ENCODE assay signal across 10 mouse cellular contexts in the genomic region with DNA sequence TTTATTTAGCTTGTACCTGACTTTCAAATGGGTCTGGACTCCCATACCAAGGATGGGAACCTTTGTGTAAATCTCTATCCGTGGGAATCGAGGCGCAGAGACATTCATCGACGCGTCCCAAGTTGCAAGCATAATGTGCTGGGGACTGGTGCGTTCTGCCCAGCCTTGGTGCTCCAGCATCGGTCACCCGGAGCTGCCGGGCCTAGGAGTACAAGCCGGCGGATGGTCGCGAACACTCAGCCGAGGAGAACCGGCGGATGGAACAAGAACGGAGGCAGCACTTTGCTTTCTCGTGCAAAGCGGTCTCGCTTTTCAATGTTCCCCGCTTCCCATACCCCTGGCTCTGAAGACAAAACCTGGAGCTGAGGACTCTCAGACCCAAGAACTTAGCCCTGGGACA. TPM values are rescaled to one million over a fixed set of nuclear protein-coding genes. Genes with fewer than 3 reads are reported as not detected.
A peak's percentile ranks its signal among the peaks of the same experiment; 100 is the strongest.
DNase-seq lines count a peak whose midpoint lies in the region; ATAC-seq and TF ChIP-seq lines count a peak whose summit lies in the region.
"Had no signal": no experiment of that assay in that cellular context is flagged by ENCODE, and none has a peak within 500 bp of the region (broad histone marks: within the 10 kb centered on the region; RNA-seq: fewer than 3 reads in every experiment).

No protein-coding gene starts in this region.

- no peaks in the 10 kb centered on the region for H3K36me3 ChIP-seq in heart, embryonic 11.5 days (ENCODE audit: control insufficient read depth, insufficient read depth, low read length)
- H3K36me3 ChIP-seq in ES-Bruce4 (ENCODE audit: control insufficient read depth, insufficient read depth, low read length, poor library complexity, severe bottlenecking) = no peaks in the 10 kb centered on the region
- no peaks in the 10 kb centered on the region for H3K36me3 ChIP-seq in hindbrain, embryonic 11.5 days (ENCODE audit: control insufficient read depth, insufficient read depth, low read length)
- H3K36me3 ChIP-seq in midbrain, embryonic 11.5 days (ENCODE audit: control insufficient read depth, insufficient read depth, low read length) = no peaks in the 10 kb centered on the region

- ATAC-seq in heart, embryonic 11.5 days (replicated peaks; ENCODE audit: insufficient number of reproducible peaks, low FRiP score, low TSS enrichment) = no peak
- ATAC-seq in hindbrain, embryonic 11.5 days (ENCODE audit: low FRiP score) = peak; percentile 10; the same call in 1 of the 2 replicates
- no peak; the same call in 1 of the 2 replicates for ATAC-seq in midbrain, embryonic 11.5 days (ENCODE audit: low FRiP score)

- H3K27me3 ChIP-seq in heart, embryonic 11.5 days (ENCODE audit: control insufficient read depth, insufficient read depth, low read length) = peaks cover 100% of the 10 kb centered on the region
- H3K27me3 ChIP-seq in ES-Bruce4 (ENCODE audit: control insufficient read depth, insufficient read depth, low read length, poor library complexity, severe bottlenecking) = peaks cover 45% of the 10 kb centered on the region
- peaks cover 78% of the 10 kb centered on the region for H3K27me3 ChIP-seq in hindbrain, embryonic 11.5 days (ENCODE audit: control insufficient read depth, insufficient read depth, low read length)
- H3K27me3 ChIP-seq in midbrain, embryonic 11.5 days (ENCODE audit: control insufficient read depth, insufficient read depth, low read length) = peaks cover 87% of the 10 kb centered on the region

- peak overlapping the region; percentile 2; the same call in 1 of the 2 replicates for H3K4me3 ChIP-seq in heart, embryonic 11.5 days (ENCODE audit: low read depth, low read length)
- peak overlapping the region; percentile 3 for H3K4me3 ChIP-seq in ES-Bruce4 (ENCODE audit: low read depth, low read length)
- peak overlapping the region; percentile 23 for H3K4me3 ChIP-seq in hindbrain, embryonic 11.5 days (ENCODE audit: low read depth, low read length)
- peak overlapping the region; percentile 27 for H3K4me3 ChIP-seq in midbrain, embryonic 11.5 days (ENCODE audit: low read depth, low read length)

- DNase-seq in heart, adult 18-20 months = no peak
- no peak for DNase-seq in hindbrain, embryonic 11.5 days (ENCODE audit: low spot score)
- peak; percentile 98 for DNase-seq in midbrain, embryonic 11.5 days (ENCODE audit: low spot score, missing footprints)
- no peak for DNase-seq in cerebellum, adult 9-11 months
- no peak for DNase-seq in frontal cortex, postnatal 25 days (ENCODE audit: low spot score in 2 of 2)
- DNase-seq in gastrocnemius, postnatal 10 days = no peak
- DNase-seq: cerebellum, adult 9-10 months had no signal

- H3K4me1 ChIP-seq in heart, embryonic 11.5 days (ENCODE audit: control insufficient read depth, insufficient read depth, low read length) = peaks cover under 1% of the 10 kb centered on the region; the same call in 1 of the 2 replicates
- no peaks in the 10 kb centered on the region for H3K4me1 ChIP-seq in ES-Bruce4 (ENCODE audit: control insufficient read depth, insufficient read depth, low read length)
- H3K4me1 ChIP-seq in hindbrain, embryonic 11.5 days (replicated peaks; ENCODE audit: control insufficient read depth, insufficient read depth, low read length) = peaks cover 17% of the 10 kb centered on the region; the same call in 1 of the 2 replicates
- peaks cover 77% of the 10 kb centered on the region for H3K4me1 ChIP-seq in midbrain, embryonic 11.5 days (ENCODE audit: control insufficient read depth, insufficient read depth, low read length)

- H3K4me2 ChIP-seq in heart, embryonic 11.5 days = peak overlapping the region; percentile 45; the same call in 1 of the 2 replicates
- peak overlapping the region; percentile 50 for H3K4me2 ChIP-seq in hindbrain, embryonic 11.5 days (replicated peaks; ENCODE audit: low read depth, low read length)
- H3K4me2 ChIP-seq in midbrain, embryonic 11.5 days = peak overlapping the region; percentile 51

- H3K9me3 ChIP-seq in heart, embryonic 11.5 days (replicated peaks; ENCODE audit: control insufficient read depth, low read length) = no peaks in the 10 kb centered on the region
- no peaks in the 10 kb centered on the region for H3K9me3 ChIP-seq in ES-Bruce4 (replicated peaks; ENCODE audit: control insufficient read depth, insufficient read depth, low read length, poor library complexity, severe bottlenecking)
- H3K9me3 ChIP-seq in hindbrain, embryonic 11.5 days (ENCODE audit: control insufficient read depth, low read length) = no peaks in the 10 kb centered on the region
- H3K9me3 ChIP-seq in midbrain, embryonic 11.5 days (ENCODE audit: control insufficient read depth, low read length) = no peaks in the 10 kb centered on the region

- no peak for TF ChIP-seq CTCF in ES-Bruce4 (IDR thresholded peaks at IDR 0.05; ENCODE audit: low read depth, low read length)

- TF ChIP-seq EP300 in ES-Bruce4 (IDR thresholded peaks at IDR 0.05; ENCODE audit: insufficient read depth, low read depth, low read length) = no peak

- no peak for TF ChIP-seq POLR2A in ES-Bruce4 (IDR thresholded peaks at IDR 0.05; ENCODE audit: insufficient read depth, low read length)

- H3K27ac ChIP-seq in heart, embryonic 11.5 days (ENCODE audit: low read depth, low read length) = no peak overlapping the region
- H3K27ac ChIP-seq in ES-Bruce4 (ENCODE audit: insufficient read depth, low read length) = no peak overlapping the region
- H3K27ac ChIP-seq in hindbrain, embryonic 11.5 days (ENCODE audit: low read depth, low read length) = peak overlapping the region; percentile 87
- peak overlapping the region; percentile 96 for H3K27ac ChIP-seq in midbrain, embryonic 11.5 days (ENCODE audit: low read depth, low read length)

- WGBS in heart, embryonic 11.5 days (ENCODE audit: insufficient replicate concordance) = under 1% methylated on average over 22 of the region's 22 CpGs
- under 1% methylated on average over 22 of the region's 22 CpGs for WGBS in hindbrain, embryonic 11.5 days
- WGBS in midbrain, embryonic 11.5 days = under 1% methylated on average over 22 of the region's 22 CpGs

- H3K9ac ChIP-seq in heart, embryonic 11.5 days (ENCODE audit: low read depth, low read length) = no peak overlapping the region
- H3K9ac ChIP-seq in ES-Bruce4 (ENCODE audit: low read depth, poor library complexity, severe bottlenecking) = no peak overlapping the region
- peak overlapping the region; percentile 65 for H3K9ac ChIP-seq in hindbrain, embryonic 11.5 days (ENCODE audit: low read depth, low read length)
- peak overlapping the region; percentile 70 for H3K9ac ChIP-seq in midbrain, embryonic 11.5 days (ENCODE audit: low read length)

RNA-seq across cellular contexts. Expression of a gene that starts 12.3 kb away (rescaled TPM):
- 0.04 and 0.11 TPM in 2 replicates for polyA plus RNA-seq in heart, embryonic 11.5 days (2014; fragmentation: Nextera tagmentation; extraction: Ambion mirVana)
- not detected for total RNA-seq in heart, adult 18-20 months (2021)
- not detected in 2 replicates for polyA plus RNA-seq in ES-Bruce4 (2011; ENCODE audit: insufficient read depth, insufficient read length, low read depth, missing spikeins)
- polyA plus RNA-seq in hindbrain, embryonic 11.5 days (2014; fragmentation: Nextera tagmentation; extraction: Ambion mirVana) = 2.2 and 2.7 TPM in 2 replicates
- 3.1 and 3.4 TPM in 2 replicates for polyA plus RNA-seq in midbrain, embryonic 11.5 days (2014; fragmentation: Nextera tagmentation; extraction: Ambion mirVana)
- total RNA-seq in gastrocnemius, postnatal 10 days (2021) = 10 to 100 TPM in 1 of 2 experiments, 1 to 10 TPM in 1; 8.3 to 11.3 TPM
- total RNA-seq: left cerebral cortex, postnatal 36 days had no signal

Comparison
In these comparisons a context has a peak if more than half of its experiments do, and no peak if none do; other contexts are left out.
1. H3K27ac ChIP-seq: peak in hindbrain, embryonic 11.5 days (single experiment) and midbrain, embryonic 11.5 days (single experiment); none in heart, embryonic 11.5 days (single experiment) and ES-Bruce4 (single experiment).
2. H3K9ac ChIP-seq: peak in hindbrain, embryonic 11.5 days (single experiment) and midbrain, embryonic 11.5 days (single experiment); none in heart, embryonic 11.5 days (single experiment) and ES-Bruce4 (single experiment).
3. Peak in every context shown above with its lines, with median percentiles within 50 percentile points of each other: H3K4me2 ChIP-seq and H3K4me3 ChIP-seq.